Mouse (Mus musculus): Measurements from ENCODE around the gene C1qtnf12.

Gene C1qtnf12

DNA sequence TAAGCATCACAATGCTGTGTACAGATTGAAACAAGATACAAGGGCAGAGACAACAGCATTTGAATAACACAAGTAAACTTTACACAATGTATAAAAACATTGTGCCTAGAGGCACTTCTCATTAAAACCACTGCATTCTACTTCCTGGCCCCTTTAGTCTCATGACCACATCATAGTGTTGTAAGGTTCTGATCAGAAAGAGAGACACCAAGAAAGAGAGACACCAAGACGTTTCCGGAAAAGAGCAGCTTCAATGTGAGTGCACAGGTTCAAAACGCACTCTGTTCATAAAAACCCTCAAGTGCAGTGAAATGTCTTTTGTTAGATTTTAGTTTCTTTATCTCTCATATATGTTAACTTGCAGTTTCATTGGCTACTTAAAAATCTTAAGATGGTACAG, 42.0 kb downstream of the C1qtnf12 start:
- DNase-seq, result no peak

- DNase-seq, result no peak
Observed at GRCm38 (mm10) chr4:156008369-156008768, 46.3 kb downstream of the C1qtnf12 start.

DNA sequence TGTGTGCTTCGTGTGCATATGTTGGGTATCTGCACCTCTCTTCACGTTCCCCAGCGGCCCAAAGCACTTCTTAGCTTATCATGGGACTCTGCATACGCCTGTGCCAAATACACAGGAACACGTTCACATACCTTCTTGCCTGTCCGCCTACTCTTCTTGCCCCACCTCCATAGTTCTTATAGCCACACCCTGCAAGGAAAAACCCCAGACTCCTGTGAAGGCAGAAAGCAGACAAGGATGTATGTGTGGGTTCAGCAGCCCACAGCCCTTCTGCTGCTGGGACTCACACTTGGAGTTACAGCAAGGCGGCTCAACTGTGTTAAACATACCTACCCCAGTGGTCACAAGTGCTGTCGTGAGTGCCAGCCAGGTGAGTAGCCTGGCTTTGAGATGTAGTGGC, 51.5 kb downstream of the C1qtnf12 start, which contains the start of gene Tnfrsf4:
Tnfrsf4 (plus strand) TSS at position 207 of the 400 bp plus-strand sequence.
- DNase-seq, result no peak

- no peak for DNase-seq
Observed at GRCm38 (mm10) chr4:156014436-156014835, 52.3 kb downstream of the C1qtnf12 start.

All from cerebellum, postnatal 14 days (tissue).